In the genomic region with DNA sequence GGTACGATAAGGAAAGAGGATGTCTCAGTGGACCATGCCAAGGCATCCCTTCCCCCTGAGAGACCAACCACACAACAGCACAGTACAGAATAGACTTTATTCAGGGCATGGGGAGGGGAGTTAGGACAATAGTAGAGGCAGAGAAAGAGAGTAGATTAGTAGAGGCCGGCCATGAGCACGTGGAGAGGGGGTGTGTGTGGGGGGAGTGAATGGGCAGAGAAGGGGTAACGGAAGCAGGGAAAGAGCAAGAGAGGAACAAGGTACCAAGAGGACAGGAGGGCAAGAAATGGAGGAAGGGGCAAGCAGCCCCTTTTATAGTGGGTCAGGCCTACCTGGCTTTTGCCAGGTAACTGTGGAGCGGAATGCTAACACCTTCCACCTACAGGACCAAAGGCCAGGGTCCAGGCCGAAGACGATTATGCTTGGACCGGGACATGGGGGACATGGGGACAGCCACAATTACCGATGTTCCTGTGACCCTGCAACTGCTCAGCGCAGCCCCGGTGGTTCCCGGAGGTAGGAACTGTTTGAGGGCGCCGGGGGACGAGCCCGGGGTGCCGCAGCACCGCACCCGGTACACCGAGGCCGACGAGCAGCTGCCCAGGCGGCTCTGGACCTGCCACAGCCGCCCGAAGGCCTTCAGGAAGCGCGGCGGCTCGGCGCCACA, we compare ENCODE assay signal across 9 mouse cellular contexts. TPM values are rescaled to one million over a fixed set of nuclear protein-coding genes. Genes with fewer than 3 reads are reported as not detected.
DNase-seq lines count a peak whose midpoint lies in the region; ATAC-seq and TF ChIP-seq lines count a peak whose summit lies in the region.
"Had no signal": no experiment of that assay in that cellular context is flagged by ENCODE, and none has a peak within 500 bp of the region (broad histone marks: within the 10 kb centered on the region; RNA-seq: fewer than 3 reads in every experiment).

No protein-coding gene starts in this region.

- H3K4me1 ChIP-seq in lung, embryonic 14.5 days (ENCODE audit: insufficient read depth) = no peaks in the 10 kb centered on the region
- H3K4me1 ChIP-seq in embryonic facial prominence, embryonic 13.5 days = no peaks in the 10 kb centered on the region
- peaks cover 6% of the 10 kb centered on the region; the same call in 1 of the 2 replicates for H3K4me1 ChIP-seq in hindbrain, embryonic 15.5 days (replicated peaks)
- peaks cover 3% of the 10 kb centered on the region; the same call in 1 of the 2 replicates for H3K4me1 ChIP-seq in midbrain, embryonic 14.5 days (ENCODE audit: control insufficient read depth, insufficient read depth, low read length)

- H3K27ac ChIP-seq in lung, embryonic 14.5 days (ENCODE audit: low read depth) = peak overlapping the region; percentile 42; the same call in 1 of the 2 replicates
- no peak overlapping the region for H3K27ac ChIP-seq in embryonic facial prominence, embryonic 13.5 days
- peak overlapping the region; percentile 53 for H3K27ac ChIP-seq in hindbrain, embryonic 15.5 days (replicated peaks)
- peak overlapping the region; percentile 26; the same call in 1 of the 2 replicates for H3K27ac ChIP-seq in midbrain, embryonic 14.5 days (replicated peaks; ENCODE audit: low read depth, low read length)

- H3K4me2 ChIP-seq in lung, embryonic 14.5 days = peak overlapping the region; percentile 67
- peak overlapping the region; percentile 73 for H3K4me2 ChIP-seq in embryonic facial prominence, embryonic 13.5 days
- H3K4me2 ChIP-seq in hindbrain, embryonic 15.5 days = peak overlapping the region; percentile 95
- peak overlapping the region; percentile 78 for H3K4me2 ChIP-seq in midbrain, embryonic 14.5 days (ENCODE audit: low read length)

- peak overlapping the region; percentile 72 for H3K9ac ChIP-seq in lung, embryonic 14.5 days
- peak overlapping the region; percentile 91 for H3K9ac ChIP-seq in embryonic facial prominence, embryonic 13.5 days
- peak overlapping the region; percentile 81 for H3K9ac ChIP-seq in hindbrain, embryonic 15.5 days
- H3K9ac ChIP-seq in midbrain, embryonic 14.5 days (replicated peaks; ENCODE audit: low read length) = peak overlapping the region; percentile 80

- peak; percentile 91 for ATAC-seq in lung, embryonic 14.5 days (ENCODE audit: insufficient read depth)
- peak; percentile 48; the same call in 1 of the 2 replicates for ATAC-seq in embryonic facial prominence, embryonic 13.5 days (ENCODE audit: insufficient number of reproducible peaks, insufficient read depth, low FRiP score, low TSS enrichment, low read depth)
- peak; percentile 95 for ATAC-seq in hindbrain, embryonic 15.5 days (ENCODE audit: low FRiP score, low read depth)
- ATAC-seq in midbrain, embryonic 14.5 days (ENCODE audit: low FRiP score, low TSS enrichment) = peak; percentile 85

- H3K27me3 ChIP-seq in lung, embryonic 14.5 days (ENCODE audit: insufficient read depth, low read length) = no peaks in the 10 kb centered on the region
- H3K27me3 ChIP-seq in embryonic facial prominence, embryonic 13.5 days = peaks cover 18% of the 10 kb centered on the region
- no peaks in the 10 kb centered on the region for H3K27me3 ChIP-seq in hindbrain, embryonic 15.5 days
- 0 out of 2 replicates have a peak, but pooled peaks cover 9% of the 10 kb centered on the region for H3K27me3 ChIP-seq in midbrain, embryonic 14.5 days (ENCODE audit: control insufficient read depth, insufficient read depth, low read length)

- DNase-seq in lung, embryonic 14.5 days = peak; percentile 6
- no peak for DNase-seq in lung, postnatal 14 days
- no peak for DNase-seq in midbrain, embryonic 14.5 days
- no peak for DNase-seq in adrenal gland, postnatal 25 days
- no peak for DNase-seq in cerebellum, adult 9-10 months
- DNase-seq in layer of hippocampus, adult 18-20 months (ENCODE audit: low spot score in 2 of 2) = no peak

- WGBS in lung, embryonic 14.5 days = 28% methylated on average over 25 of the region's 30 CpGs
- WGBS in embryonic facial prominence, embryonic 13.5 days = 29% methylated on average over 30 of the region's 30 CpGs
- 20% methylated on average over 30 of the region's 30 CpGs for WGBS in hindbrain, embryonic 15.5 days
- 26% methylated on average over 29 of the region's 30 CpGs for WGBS in midbrain, embryonic 14.5 days

- no peaks in the 10 kb centered on the region for H3K36me3 ChIP-seq in lung, embryonic 14.5 days (ENCODE audit: insufficient read depth)
- H3K36me3 ChIP-seq in embryonic facial prominence, embryonic 13.5 days = no peaks in the 10 kb centered on the region
- H3K36me3 ChIP-seq in hindbrain, embryonic 15.5 days = no peaks in the 10 kb centered on the region
- no peaks in the 10 kb centered on the region for H3K36me3 ChIP-seq in midbrain, embryonic 14.5 days (ENCODE audit: control insufficient read depth, insufficient read depth, low read length)

- H3K9me3 ChIP-seq in lung, embryonic 14.5 days (ENCODE audit: low read depth, low read length) = no peaks in the 10 kb centered on the region
- 0 out of 2 replicates have a peak, but pooled peaks cover 2% of the 10 kb centered on the region for H3K9me3 ChIP-seq in embryonic facial prominence, embryonic 13.5 days
- no peaks in the 10 kb centered on the region for H3K9me3 ChIP-seq in hindbrain, embryonic 15.5 days
- no peaks in the 10 kb centered on the region for H3K9me3 ChIP-seq in midbrain, embryonic 14.5 days (ENCODE audit: control insufficient read depth, low read length)

- no peak for TF ChIP-seq CTCF in lung, embryonic 14.5 days (IDR thresholded peaks at IDR 0.05; ENCODE audit: low read depth)

- H3K4me3 ChIP-seq in lung, embryonic 14.5 days (ENCODE audit: low read depth, low read length) = peak overlapping the region; percentile 66
- peak overlapping the region; percentile 72 for H3K4me3 ChIP-seq in embryonic facial prominence, embryonic 13.5 days
- peak overlapping the region; percentile 77 for H3K4me3 ChIP-seq in hindbrain, embryonic 15.5 days
- H3K4me3 ChIP-seq in midbrain, embryonic 14.5 days (replicated peaks; ENCODE audit: low read depth, low read length) = peak overlapping the region; percentile 73

RNA-seq across cellular contexts. Expression of a gene that starts 22.1 kb away (rescaled TPM):
- 0.28 and 0.45 TPM in 2 replicates for polyA plus RNA-seq in lung, embryonic 14.5 days (2014; fragmentation: Nextera tagmentation; extraction: Ambion mirVana)
- not detected in 2 replicates for polyA plus RNA-seq in embryonic facial prominence, embryonic 13.5 days (2015; fragmentation: Nextera tagmentation; extraction: Ambion mirVana)
- polyA plus RNA-seq in hindbrain, embryonic 15.5 days (2015; fragmentation: Nextera tagmentation; extraction: Ambion mirVana) = 0.09 and 0.13 TPM in 2 replicates
- polyA plus RNA-seq in midbrain, embryonic 14.5 days (2014; fragmentation: Nextera tagmentation; extraction: Ambion mirVana) = not detected in 2 replicates
- 0.39 TPM in 1 of 2 replicates, not detected in the other for total RNA-seq in adrenal gland, postnatal 25 days (2021)
- total RNA-seq in layer of hippocampus, adult 18-20 months (2021) = not detected

RNA-seq across cellular contexts. Expression of a gene that starts 22.5 kb away (rescaled TPM):
- polyA plus RNA-seq in lung, embryonic 14.5 days (2014; fragmentation: Nextera tagmentation; extraction: Ambion mirVana) = 0.24 TPM in 1 of 2 replicates, not detected in the other
- not detected in 2 replicates for polyA plus RNA-seq in embryonic facial prominence, embryonic 13.5 days (2015; fragmentation: Nextera tagmentation; extraction: Ambion mirVana)
- not detected in 2 replicates for polyA plus RNA-seq in hindbrain, embryonic 15.5 days (2015; fragmentation: Nextera tagmentation; extraction: Ambion mirVana)
- polyA plus RNA-seq in midbrain, embryonic 14.5 days (2014; fragmentation: Nextera tagmentation; extraction: Ambion mirVana) = not detected in 2 replicates
- total RNA-seq in adrenal gland, postnatal 25 days (2021) = not detected in 2 replicates
- not detected for total RNA-seq in layer of hippocampus, adult 18-20 months (2021)
- total RNA-seq: common myeloid progenitor, adult 5-6 weeks had no signal

RNA-seq across cellular contexts. Expression of a gene that starts 39.8 kb away (rescaled TPM):
- polyA plus RNA-seq in lung, embryonic 14.5 days (2014; fragmentation: Nextera tagmentation; extraction: Ambion mirVana) = 12.0 and 12.3 TPM in 2 replicates
- 5.1 and 7.4 TPM in 2 replicates for polyA plus RNA-seq in embryonic facial prominence, embryonic 13.5 days (2015; fragmentation: Nextera tagmentation; extraction: Ambion mirVana)
- polyA plus RNA-seq in hindbrain, embryonic 15.5 days (2015; fragmentation: Nextera tagmentation; extraction: Ambion mirVana) = 9.6 TPM in 2 replicates
- polyA plus RNA-seq in midbrain, embryonic 14.5 days (2014; fragmentation: Nextera tagmentation; extraction: Ambion mirVana) = 11.7 and 12.8 TPM in 2 replicates
- total RNA-seq in adrenal gland, postnatal 25 days (2021) = 65.0 and 68.4 TPM in 2 replicates
- 100 to 1,000 TPM; 147 to 148 TPM for total RNA-seq in layer of hippocampus, adult 18-20 months (2021)

RNA-seq across cellular contexts. Expression of a gene that starts 51.1 kb away (rescaled TPM):
- 2.7 and 2.9 TPM in 2 replicates for polyA plus RNA-seq in lung, embryonic 14.5 days (2014; fragmentation: Nextera tagmentation; extraction: Ambion mirVana)
- 2.4 and 2.6 TPM in 2 replicates for polyA plus RNA-seq in embryonic facial prominence, embryonic 13.5 days (2015; fragmentation: Nextera tagmentation; extraction: Ambion mirVana)
- 2.1 and 2.6 TPM in 2 replicates for polyA plus RNA-seq in hindbrain, embryonic 15.5 days (2015; fragmentation: Nextera tagmentation; extraction: Ambion mirVana)
- polyA plus RNA-seq in midbrain, embryonic 14.5 days (2014; fragmentation: Nextera tagmentation; extraction: Ambion mirVana) = 1.7 and 2.1 TPM in 2 replicates
- 6.9 and 11.7 TPM in 2 replicates for total RNA-seq in adrenal gland, postnatal 25 days (2021)
- 1 to 10 TPM; 3.8 to 3.9 TPM for total RNA-seq in layer of hippocampus, adult 18-20 months (2021)

RNA-seq across cellular contexts. Expression of a gene that starts 53.6 kb away (rescaled TPM):
- 1.2 and 1.6 TPM in 2 replicates for polyA plus RNA-seq in lung, embryonic 14.5 days (2014; fragmentation: Nextera tagmentation; extraction: Ambion mirVana)
- polyA plus RNA-seq in embryonic facial prominence, embryonic 13.5 days (2015; fragmentation: Nextera tagmentation; extraction: Ambion mirVana) = 0.46 and 1.2 TPM in 2 replicates
- 0.61 and 1.2 TPM in 2 replicates for polyA plus RNA-seq in hindbrain, embryonic 15.5 days (2015; fragmentation: Nextera tagmentation; extraction: Ambion mirVana)
- polyA plus RNA-seq in midbrain, embryonic 14.5 days (2014; fragmentation: Nextera tagmentation; extraction: Ambion mirVana) = 0.89 and 0.96 TPM in 2 replicates
- total RNA-seq in adrenal gland, postnatal 25 days (2021) = not detected in 2 replicates
- not detected for total RNA-seq in layer of hippocampus, adult 18-20 months (2021)
- total RNA-seq: common myeloid progenitor, adult 5-6 weeks had no signal
